Mouse (Mus musculus): ENCODE results near the gene Mtpn. TPM values are rescaled to one million over a fixed set of nuclear protein-coding genes. Genes with fewer than 3 reads are reported as not detected.

The Mtpn gene
- 100 to 1,000 TPM; 370 to 380 TPM for total RNA-seq (2021)

- intact Hi-C loops (cut with DNase I), result no loop called here
Measured at GRCm38 (mm10) chr6:35539304-35540009, at the start of gene Mtpn. Gene Mtpn, minus strand, starts transcription at chr6:35539888.

GRCm38 (mm10) chr6:35568731-35569130 lies 29.0 kb upstream of the Mtpn start:
- intact Hi-C loops (cut with DNase I), result loop anchor here (10.0 kb wide), 2 partner anchors 184 to 314 kb away; no protein-coding TSS in a partner anchor
- no peak for DNase-seq (ENCODE audit: extremely low spot score in 1 of 2, low spot score in 2 of 2)

More at GRCm38 (mm10) chr6:35539304-35540009, at the start of gene Mtpn:
- DNase-seq (ENCODE audit: extremely low spot score in 1 of 2, low spot score in 2 of 2), result peak; percentile 96 to 99

GRCm38 (mm10) chr6:35567755-35568154 lies 28.1 kb upstream of the Mtpn start:
- DNase-seq (ENCODE audit: extremely low spot score in 1 of 2, low spot score in 2 of 2), result peak; percentile 21 to 52
- intact Hi-C loops (cut with DNase I), result loop anchor here (10.0 kb wide), 2 partner anchors 183 to 313 kb away; no protein-coding TSS in a partner anchor

GRCm38 (mm10) chr6:35559950-35560349 lies 20.3 kb upstream of the Mtpn start:
- intact Hi-C loops (cut with DNase I), result loop anchor here (10.0 kb wide), 2 partner anchors 175 to 305 kb away; no protein-coding TSS in a partner anchor
- DNase-seq (ENCODE audit: extremely low spot score in 1 of 2, low spot score in 2 of 2), result no peak

- intact Hi-C loops (cut with DNase I), result no loop called here
- no peak for DNase-seq (ENCODE audit: extremely low spot score in 1 of 2, low spot score in 2 of 2)
Measured at GRCm38 (mm10) chr6:35544352-35544751, 4.7 kb upstream of the Mtpn start.

- intact Hi-C loops (cut with DNase I), result no loop called here
- no peak for DNase-seq (ENCODE audit: extremely low spot score in 1 of 2, low spot score in 2 of 2)
Measured at GRCm38 (mm10) chr6:35542656-35543400, 3.1 kb upstream of the Mtpn start.

GRCm38 (mm10) chr6:35540377-35540776 lies 689 bp upstream of the Mtpn start:
- DNase-seq (ENCODE audit: extremely low spot score in 1 of 2, low spot score in 2 of 2), result no peak
- intact Hi-C loops (cut with DNase I), result no loop called here

- intact Hi-C loops (cut with DNase I), result no loop called here
- peak in 1 of 2 experiments; percentile 9 for DNase-seq (ENCODE audit: extremely low spot score in 1 of 2, low spot score in 2 of 2)
Measured at GRCm38 (mm10) chr6:35538757-35539303, 858 bp downstream of the Mtpn start.

GRCm38 (mm10) chr6:35536021-35536420 lies 3.7 kb downstream of the Mtpn start:
- DNase-seq (ENCODE audit: extremely low spot score in 1 of 2, low spot score in 2 of 2), result no peak
- intact Hi-C loops (cut with DNase I), result no loop called here

- intact Hi-C loops (cut with DNase I), result no loop called here
- no peak for DNase-seq (ENCODE audit: extremely low spot score in 1 of 2, low spot score in 2 of 2)
Measured at GRCm38 (mm10) chr6:35513362-35513761, 26.3 kb downstream of the Mtpn start.

GRCm38 (mm10) chr6:35504781-35505180 lies 34.9 kb downstream of the Mtpn start:
- intact Hi-C loops (cut with DNase I), result no loop called here
- DNase-seq (ENCODE audit: extremely low spot score in 1 of 2, low spot score in 2 of 2), result no peak

- no peak for DNase-seq (ENCODE audit: extremely low spot score in 1 of 2, low spot score in 2 of 2)
- intact Hi-C loops (cut with DNase I), result no loop called here
Measured at GRCm38 (mm10) chr6:35502904-35503303, 36.8 kb downstream of the Mtpn start.

GRCm38 (mm10) chr6:35499978-35500667 lies 39.6 kb downstream of the Mtpn start:
- intact Hi-C loops (cut with DNase I), result no loop called here
- no peak for DNase-seq (ENCODE audit: extremely low spot score in 1 of 2, low spot score in 2 of 2)

- DNase-seq (ENCODE audit: extremely low spot score in 1 of 2, low spot score in 2 of 2), result no peak
- intact Hi-C loops (cut with DNase I), result no loop called here
Measured at GRCm38 (mm10) chr6:35497406-35497805, 42.3 kb downstream of the Mtpn start.

- intact Hi-C loops (cut with DNase I), result no loop called here
- no peak for DNase-seq (ENCODE audit: extremely low spot score in 1 of 2, low spot score in 2 of 2)
Measured at GRCm38 (mm10) chr6:35493851-35494250, 45.8 kb downstream of the Mtpn start.

- no peak for DNase-seq (ENCODE audit: extremely low spot score in 1 of 2, low spot score in 2 of 2)
- intact Hi-C loops (cut with DNase I), result no loop called here
Measured at GRCm38 (mm10) chr6:35479651-35480335, 59.9 kb downstream of the Mtpn start.

GRCm38 (mm10) chr6:35476830-35477229 lies 62.9 kb downstream of the Mtpn start:
- intact Hi-C loops (cut with DNase I), result no loop called here
- DNase-seq (ENCODE audit: extremely low spot score in 1 of 2, low spot score in 2 of 2), result no peak

GRCm38 (mm10) chr6:35463450-35464395 lies 76.0 kb downstream of the Mtpn start:
- intact Hi-C loops (cut with DNase I), result no loop called here
- DNase-seq (ENCODE audit: extremely low spot score in 1 of 2, low spot score in 2 of 2), result no peak

Data from left cerebral cortex, postnatal 10 days (tissue).